Mouse (Mus musculus): ENCODE data around the gene Slk. TPM values are rescaled to one million over a fixed set of nuclear protein-coding genes. Genes with fewer than 3 reads are reported as not detected.
A peak's percentile ranks its signal among the peaks of the same experiment; 100 is the strongest.

The Slk gene
- total RNA-seq, 2 experiments from 2014 or later, result 65.2 to 68.6 TPM

- DNase-seq, result no peak
Measured at GRCm38 (mm10) chr19:47653173-47653572, 73.7 kb downstream of the Slk start.

GRCm38 (mm10) chr19:47654896-47655295, 75.4 kb downstream of the Slk start:
- DNase-seq, result no peak

- DNase-seq, result peak; percentile 48 to 55
Measured at GRCm38 (mm10) chr19:47658914-47659535, 79.5 kb downstream of the Slk start.

GRCm38 (mm10) chr19:47659765-47660408, 80.4 kb downstream of the Slk start:
- no peak for DNase-seq

GRCm38 (mm10) chr19:47667601-47668000, 88.1 kb downstream of the Slk start:
- no peak for DNase-seq

GRCm38 (mm10) chr19:47668399-47668798, 88.9 kb downstream of the Slk start:
- DNase-seq, result no peak

- no peak for DNase-seq
Measured at GRCm38 (mm10) chr19:47674419-47674818, 94.9 kb downstream of the Slk start.

- peak in 1 of 2 experiments; percentile 30 for DNase-seq
Measured at GRCm38 (mm10) chr19:47678675-47679074, 99.2 kb downstream of the Slk start.

- no peak for DNase-seq
Measured at GRCm38 (mm10) chr19:47689592-47689991, 110.1 kb downstream of the Slk start.

- no peak for DNase-seq
Measured at GRCm38 (mm10) chr19:47691994-47692393, 112.5 kb downstream of the Slk start, which contains the start of gene Col17a1. Gene Col17a1 (minus strand): TSS chr19:47692094.

Other genes starting within 250 kb of the Slk start
- gene Sh3pxd2a, start 115.3 kb upstream of the Slk start, total RNA-seq (2021), result 10 to 100 TPM; 32.8 to 38.8 TPM
- 10 to 100 TPM; 18.7 to 23.0 TPM for gene Stn1, start 42.2 kb upstream of the Slk start, total RNA-seq (2021)
- gene Col17a1, start 112.4 kb downstream of the Slk start, total RNA-seq (2021), result under 1 TPM in 1 of 2 experiments, not detected in 1; 0.17 TPM
- gene Sfr1, start 152.0 kb downstream of the Slk start, total RNA-seq (2021), result 100 to 1,000 TPM in 1 of 2 experiments, 10 to 100 TPM in 1; 99.1 to 105 TPM